8 mouse cellular contexts compared by ENCODE assay signal in genomic region chr11:78551059-78551398, GRCm38 (mm10). TPM values are rescaled to one million over a fixed set of nuclear protein-coding genes. Genes with fewer than 3 reads are reported as not detected.
DNase-seq lines count a peak whose midpoint lies in the region; ATAC-seq and TF ChIP-seq lines count a peak whose summit lies in the region.

No protein-coding gene starts in this region.

- H3K9me3 ChIP-seq in embryonic facial prominence, embryonic 12.5 days: 0 out of 2 replicates have a peak, but pooled peaks cover 2% of the 10 kb centered on the region
- H3K9me3 ChIP-seq in intestine, embryonic 15.5 days: no peaks in the 10 kb centered on the region
- 0 out of 2 replicates have a peak, but pooled peaks cover 2% of the 10 kb centered on the region for H3K9me3 ChIP-seq in neural tube, embryonic 11.5 days (ENCODE audit: control insufficient read depth, low read length)

- DNase-seq in left cerebral cortex, adult 2 months (ENCODE audit: extremely low spot score in 1 of 2, low spot score in 2 of 2): no peak
- no peak for DNase-seq in left cerebral cortex, postnatal 36 days (ENCODE audit: low spot score in 2 of 2)
- DNase-seq in neural tube, embryonic 11.5 days (ENCODE audit: low spot score): no peak
- no peak for DNase-seq in cerebellum, adult 11-12 months
- DNase-seq in frontal cortex, postnatal 36 days (ENCODE audit: low spot score in 2 of 2): no peak
- DNase-seq in left cerebral cortex, adult 11 months (ENCODE audit: low spot score): no peak

- no peaks in the 10 kb centered on the region for H3K27me3 ChIP-seq in embryonic facial prominence, embryonic 12.5 days
- H3K27me3 ChIP-seq in intestine, embryonic 15.5 days (replicated peaks): no peaks in the 10 kb centered on the region
- no peaks in the 10 kb centered on the region for H3K27me3 ChIP-seq in neural tube, embryonic 11.5 days (ENCODE audit: control insufficient read depth, insufficient read depth, low read length)

- no peaks in the 10 kb centered on the region for H3K36me3 ChIP-seq in embryonic facial prominence, embryonic 12.5 days
- H3K36me3 ChIP-seq in intestine, embryonic 15.5 days: no peaks in the 10 kb centered on the region
- H3K36me3 ChIP-seq in neural tube, embryonic 11.5 days (ENCODE audit: control insufficient read depth, insufficient read depth, low read length): no peaks in the 10 kb centered on the region

- 34% methylated on average over 6 of the region's 6 CpGs for WGBS in embryonic facial prominence, embryonic 12.5 days
- 33% methylated on average over 6 of the region's 6 CpGs for WGBS in intestine, embryonic 15.5 days
- 37% methylated on average over 6 of the region's 6 CpGs for WGBS in neural tube, embryonic 11.5 days

- intact Hi-C loops in left cerebral cortex, adult 2 months (cut with DNase I): loop anchor here (2.0 kb wide), 1 partner anchor 406 kb away; no protein-coding TSS in a partner anchor
- intact Hi-C loops in left cerebral cortex, postnatal 36 days (cut with DNase I): loop anchor here (5.0 kb wide), 1 partner anchor 276 kb away; the partner anchor contains the start of gene Lyrm9

- peak overlapping the region; percentile 82 for H3K4me3 ChIP-seq in left cerebral cortex, adult 2 months
- H3K4me3 ChIP-seq in embryonic facial prominence, embryonic 12.5 days: peak overlapping the region; percentile 70
- peak overlapping the region; percentile 70 for H3K4me3 ChIP-seq in intestine, embryonic 15.5 days (replicated peaks)
- peak overlapping the region; percentile 59 for H3K4me3 ChIP-seq in neural tube, embryonic 11.5 days (ENCODE audit: low read depth, low read length)

- H3K27ac ChIP-seq in left cerebral cortex, adult 2 months: peak overlapping the region; percentile 87
- peak overlapping the region; percentile 61 for H3K27ac ChIP-seq in embryonic facial prominence, embryonic 12.5 days
- H3K27ac ChIP-seq in intestine, embryonic 15.5 days: peak overlapping the region; percentile 80
- peak overlapping the region; percentile 72; the same call in 1 of the 2 replicates for H3K27ac ChIP-seq in neural tube, embryonic 11.5 days (ENCODE audit: low read depth, low read length)

- peaks cover 12% of the 10 kb centered on the region for H3K4me1 ChIP-seq in embryonic facial prominence, embryonic 12.5 days
- H3K4me1 ChIP-seq in intestine, embryonic 15.5 days (replicated peaks): peaks cover 15% of the 10 kb centered on the region; the same call in 1 of the 2 replicates
- peaks cover 13% of the 10 kb centered on the region for H3K4me1 ChIP-seq in neural tube, embryonic 11.5 days (ENCODE audit: control insufficient read depth, insufficient read depth, low read length)

- TF ChIP-seq CTCF in left cerebral cortex, adult 2 months (IDR thresholded peaks at IDR 0.05): no peak

- ATAC-seq in embryonic facial prominence, embryonic 12.5 days (ENCODE audit: insufficient number of reproducible peaks, insufficient read depth, low FRiP score, low TSS enrichment): peak; percentile 53; the same call in 1 of the 2 replicates
- peak; percentile 15 for ATAC-seq in intestine, embryonic 15.5 days
- ATAC-seq in neural tube, embryonic 11.5 days (ENCODE audit: insufficient read depth, low FRiP score, low TSS enrichment): peak; percentile 29; the same call in 1 of the 2 replicates

- peak overlapping the region; percentile 43 for H3K9ac ChIP-seq in embryonic facial prominence, embryonic 12.5 days
- peak overlapping the region; percentile 36; the same call in 1 of the 2 replicates for H3K9ac ChIP-seq in intestine, embryonic 15.5 days
- H3K9ac ChIP-seq in neural tube, embryonic 11.5 days (ENCODE audit: low read length): peak overlapping the region; percentile 65

- H3K4me2 ChIP-seq in embryonic facial prominence, embryonic 12.5 days (replicated peaks): peak overlapping the region; percentile 72
- H3K4me2 ChIP-seq in intestine, embryonic 15.5 days (replicated peaks): peak overlapping the region; percentile 82
- peak overlapping the region; percentile 72 for H3K4me2 ChIP-seq in neural tube, embryonic 11.5 days (ENCODE audit: low read depth)

RNA-seq across cellular contexts. Expression of gene Tmem97, which starts 0.5 kb away (rescaled TPM):
- total RNA-seq in left cerebral cortex, adult 2 months (2021): 10 to 100 TPM; 17.2 to 19.3 TPM
- 10 to 100 TPM; 17.0 to 25.7 TPM for total RNA-seq in left cerebral cortex, postnatal 36 days (2021)
- polyA plus RNA-seq in embryonic facial prominence, embryonic 12.5 days (2016; fragmentation: Nextera tagmentation; extraction: Ambion mirVana): 55.9 and 56.0 TPM in 2 replicates
- 182 and 269 TPM in 2 replicates for polyA plus RNA-seq in intestine, embryonic 15.5 days (2015; fragmentation: Nextera tagmentation; extraction: Ambion mirVana)
- 69.3 and 75.1 TPM in 2 replicates for polyA plus RNA-seq in neural tube, embryonic 11.5 days (2014; fragmentation: Nextera tagmentation; extraction: Ambion mirVana)

RNA-seq across cellular contexts. Expression of gene Ift20, which starts 14.9 kb away (rescaled TPM):
- total RNA-seq in left cerebral cortex, adult 2 months (2021): 10 to 100 TPM; 78.1 to 87.4 TPM
- total RNA-seq in left cerebral cortex, postnatal 36 days (2021): 10 to 100 TPM; 85.7 to 93.9 TPM
- 136 and 139 TPM in 2 replicates for polyA plus RNA-seq in embryonic facial prominence, embryonic 12.5 days (2016; fragmentation: Nextera tagmentation; extraction: Ambion mirVana)
- polyA plus RNA-seq in intestine, embryonic 15.5 days (2015; fragmentation: Nextera tagmentation; extraction: Ambion mirVana): 126 and 137 TPM in 2 replicates
- 99.7 and 110 TPM in 2 replicates for polyA plus RNA-seq in neural tube, embryonic 11.5 days (2014; fragmentation: Nextera tagmentation; extraction: Ambion mirVana)

RNA-seq across cellular contexts. Expression of gene Tnfaip1, which starts 14.9 kb away (rescaled TPM):
- total RNA-seq in left cerebral cortex, adult 2 months (2021): 10 to 100 TPM; 36.8 to 37.6 TPM
- 10 to 100 TPM; 35.6 to 39.2 TPM for total RNA-seq in left cerebral cortex, postnatal 36 days (2021)
- 78.2 and 82.2 TPM in 2 replicates for polyA plus RNA-seq in embryonic facial prominence, embryonic 12.5 days (2016; fragmentation: Nextera tagmentation; extraction: Ambion mirVana)
- polyA plus RNA-seq in intestine, embryonic 15.5 days (2015; fragmentation: Nextera tagmentation; extraction: Ambion mirVana): 81.2 and 82.2 TPM in 2 replicates
- polyA plus RNA-seq in neural tube, embryonic 11.5 days (2014; fragmentation: Nextera tagmentation; extraction: Ambion mirVana): 70.0 and 71.2 TPM in 2 replicates

RNA-seq across cellular contexts. Expression of gene Poldip2, which starts 39.0 kb away (rescaled TPM):
- total RNA-seq in left cerebral cortex, adult 2 months (2021): 100 to 1,000 TPM; 115 to 118 TPM
- 100 to 1,000 TPM; 116 to 117 TPM for total RNA-seq in left cerebral cortex, postnatal 36 days (2021)
- polyA plus RNA-seq in embryonic facial prominence, embryonic 12.5 days (2016; fragmentation: Nextera tagmentation; extraction: Ambion mirVana): 180 and 183 TPM in 2 replicates
- polyA plus RNA-seq in intestine, embryonic 15.5 days (2015; fragmentation: Nextera tagmentation; extraction: Ambion mirVana): 147 and 149 TPM in 2 replicates
- 156 and 158 TPM in 2 replicates for polyA plus RNA-seq in neural tube, embryonic 11.5 days (2014; fragmentation: Nextera tagmentation; extraction: Ambion mirVana)

RNA-seq across cellular contexts. Expression of gene Tmem199, which starts 39.1 kb away (rescaled TPM):
- total RNA-seq in left cerebral cortex, adult 2 months (2021): 10 to 100 TPM; 40.6 to 44.3 TPM
- total RNA-seq in left cerebral cortex, postnatal 36 days (2021): 10 to 100 TPM; 38.0 to 44.6 TPM
- polyA plus RNA-seq in embryonic facial prominence, embryonic 12.5 days (2016; fragmentation: Nextera tagmentation; extraction: Ambion mirVana): 53.4 and 60.7 TPM in 2 replicates
- 54.1 and 56.9 TPM in 2 replicates for polyA plus RNA-seq in intestine, embryonic 15.5 days (2015; fragmentation: Nextera tagmentation; extraction: Ambion mirVana)
- 81.8 and 87.3 TPM in 2 replicates for polyA plus RNA-seq in neural tube, embryonic 11.5 days (2014; fragmentation: Nextera tagmentation; extraction: Ambion mirVana)
